Mouse (Mus musculus): ENCODE results near the gene Gm12169.

GRCm38 (mm10) chr11:46479311-46479710 is 44.7 kb upstream of the Gm12169 start:
- TF ChIP-seq CTCF (IDR thresholded peaks at IDR 0.05; ENCODE audit: low read depth, low read length) = no peak
- TF ChIP-seq POLR2A (IDR thresholded peaks at IDR 0.05; ENCODE audit: borderline replicate concordance, low read depth, low read length) = no peak

Measured in bone marrow macrophage, adult 2 months (primary cell).